Mouse (Mus musculus): ENCODE data around the gene Zfp366. TPM values are rescaled to one million over a fixed set of nuclear protein-coding genes. Genes with fewer than 3 reads are reported as not detected.

Zfp366 gene
- total RNA-seq, 2 experiments from 2014 or later = 3.6 to 3.8 TPM

GRCm38 (mm10) chr13:99225374-99226240 is 41.0 kb downstream of the Zfp366 start:
- no peak for DNase-seq (ENCODE audit: low spot score in 2 of 2)

GRCm38 (mm10) chr13:99226809-99227208 is 42.2 kb downstream of the Zfp366 start:
- DNase-seq (ENCODE audit: low spot score in 2 of 2) = no peak

- no peak for DNase-seq (ENCODE audit: low spot score in 2 of 2)
Measured at GRCm38 (mm10) chr13:99227456-99228250, 43.0 kb downstream of the Zfp366 start.

GRCm38 (mm10) chr13:99228821-99229570 is 44.4 kb downstream of the Zfp366 start:
- no peak for DNase-seq (ENCODE audit: low spot score in 2 of 2)

GRCm38 (mm10) chr13:99229641-99230494 is 45.2 kb downstream of the Zfp366 start:
- no peak for DNase-seq (ENCODE audit: low spot score in 2 of 2)

GRCm38 (mm10) chr13:99230495-99230868 is 45.9 kb downstream of the Zfp366 start:
- no peak for DNase-seq (ENCODE audit: low spot score in 2 of 2)

- DNase-seq (ENCODE audit: low spot score in 2 of 2) = no peak
Measured at GRCm38 (mm10) chr13:99233333-99233732, 48.7 kb downstream of the Zfp366 start.

GRCm38 (mm10) chr13:99233956-99234355 is 49.3 kb downstream of the Zfp366 start:
- DNase-seq (ENCODE audit: low spot score in 2 of 2) = no peak

GRCm38 (mm10) chr13:99235428-99236210 is 51.0 kb downstream of the Zfp366 start:
- DNase-seq (ENCODE audit: low spot score in 2 of 2) = no peak

- DNase-seq (ENCODE audit: low spot score in 2 of 2) = no peak
Measured at GRCm38 (mm10) chr13:99236222-99236621, 51.6 kb downstream of the Zfp366 start.

- no peak for DNase-seq (ENCODE audit: low spot score in 2 of 2)
Measured at GRCm38 (mm10) chr13:99237122-99237521, 52.5 kb downstream of the Zfp366 start.

- no peak for DNase-seq (ENCODE audit: low spot score in 2 of 2)
Measured at GRCm38 (mm10) chr13:99237841-99238216, 53.2 kb downstream of the Zfp366 start.

GRCm38 (mm10) chr13:99238217-99239160 is 53.9 kb downstream of the Zfp366 start:
- DNase-seq (ENCODE audit: low spot score in 2 of 2) = no peak

- no peak for DNase-seq (ENCODE audit: low spot score in 2 of 2)
Measured at GRCm38 (mm10) chr13:99239161-99239530, 54.5 kb downstream of the Zfp366 start.

- no peak for DNase-seq (ENCODE audit: low spot score in 2 of 2)
Measured at GRCm38 (mm10) chr13:99239741-99240140, 55.1 kb downstream of the Zfp366 start.

- DNase-seq (ENCODE audit: low spot score in 2 of 2) = no peak
Measured at GRCm38 (mm10) chr13:99241984-99242383, 57.4 kb downstream of the Zfp366 start.

GRCm38 (mm10) chr13:99242895-99243294 is 58.3 kb downstream of the Zfp366 start:
- DNase-seq (ENCODE audit: low spot score in 2 of 2) = no peak

- DNase-seq (ENCODE audit: low spot score in 2 of 2) = no peak
Measured at GRCm38 (mm10) chr13:99243831-99244230, 59.2 kb downstream of the Zfp366 start.

- no peak for DNase-seq (ENCODE audit: low spot score in 2 of 2)
Measured at GRCm38 (mm10) chr13:99244471-99244870, 59.8 kb downstream of the Zfp366 start.
